Mouse (Mus musculus): ENCODE data around the gene Jade2.

Jade2 gene

DNA sequence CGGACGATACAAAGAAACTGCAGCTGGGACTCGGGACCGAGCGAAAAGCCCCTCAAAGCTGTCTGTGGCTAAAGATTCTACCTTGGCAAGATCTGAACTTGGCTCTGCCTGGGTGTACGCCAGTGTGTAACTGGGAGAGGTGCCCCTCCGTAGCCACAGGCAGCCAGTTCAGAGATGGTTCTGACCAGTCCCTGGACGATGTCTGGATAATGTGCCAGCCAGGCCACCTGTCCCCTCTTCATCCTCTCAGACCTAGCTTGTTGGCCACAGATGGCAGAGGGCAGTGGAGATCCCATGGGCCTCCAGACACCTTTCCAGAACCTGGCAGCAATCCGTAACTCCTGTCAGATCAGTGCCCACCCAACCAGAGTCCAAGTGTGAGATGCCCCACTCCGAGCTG lies 9.8 kb upstream of the Jade2 start:
- POLR2A ChIA-PET: interaction anchor here in 3 of 4 experiments (0.6 to 1.3 kb wide), 5 partner anchors 8 to 49 kb away, joined by 3 to 6 read pairs (median 5); no protein-coding TSS in a partner anchor
- CTCF ChIA-PET: interaction anchor here in 2 of 4 experiments (0.8 to 1.1 kb wide), 2 partner anchors 13 to 50 kb away, joined by 3 to 4 read pairs; no protein-coding TSS in a partner anchor

- CTCF ChIA-PET: interaction anchor here in 3 of 4 experiments (0.8 to 1.5 kb wide), 7 partner anchors 10 to 48 kb away, joined by 3 to 6 read pairs (median 3); no protein-coding TSS in a partner anchor
- POLR2A ChIA-PET: interaction anchor here in 1 of 4 experiments (0.6 to 1.3 kb wide), 4 partner anchors 8 to 317 kb away, joined by 3 to 4 read pairs (median 4); partner anchors contain the start of genes Sar1b and Sec24a
These were observed 8.6 kb upstream of the Jade2 start for GRCm38 (mm10) chr11:51866020-51866419.

DNA sequence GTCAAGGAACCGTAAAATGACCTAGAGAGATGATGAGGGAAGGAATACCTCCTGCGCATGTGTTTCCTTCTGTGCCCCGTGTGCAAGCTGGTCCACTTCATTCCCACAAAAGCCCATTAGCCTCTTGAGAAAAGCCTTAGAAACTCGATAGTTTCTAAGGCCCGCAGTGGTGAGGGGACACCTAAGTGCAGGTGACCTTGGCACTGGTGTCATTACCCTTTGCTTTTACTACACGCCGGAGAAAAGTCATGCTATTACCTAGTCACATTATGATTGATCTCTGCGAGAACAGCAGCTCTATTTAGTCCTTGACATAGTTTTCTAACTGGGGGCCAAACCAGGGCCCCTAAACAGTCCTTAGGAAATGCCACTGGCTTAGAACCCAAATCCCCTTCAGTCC lies 3.2 kb upstream of the Jade2 start:
- ChIA-PET CTCF (interaction anchor here in 1 of 4 experiments (0.6 kb wide), 1 partner anchor 231 kb away, joined by 3 read pairs; no protein-coding TSS in a partner anchor), POLR2A (interaction anchor here in 1 of 4 experiments (1.2 kb wide), 2 partner anchors 10 to 12 kb away, joined by 3 to 4 read pairs; no protein-coding TSS in a partner anchor)

DNA sequence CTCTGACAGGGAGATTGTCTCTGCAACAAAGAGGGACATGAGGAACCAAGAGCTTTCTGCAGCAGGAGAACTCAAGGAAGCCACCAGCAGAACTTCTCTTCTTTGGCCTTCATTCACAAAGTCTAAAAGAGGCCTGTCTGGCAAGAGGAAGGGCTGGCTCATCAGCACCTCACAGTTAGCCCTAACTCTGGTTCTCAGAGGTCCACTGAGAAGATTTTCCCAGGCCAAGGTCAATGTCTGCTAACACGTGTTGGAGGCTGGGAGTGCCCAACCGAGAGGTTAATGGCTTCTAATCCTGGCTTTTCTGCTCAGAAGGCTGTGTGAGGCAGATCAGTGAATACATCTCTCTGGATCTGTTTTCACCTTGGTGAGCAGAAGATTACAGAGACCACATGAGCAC lies 2.1 kb upstream of the Jade2 start:
- ChIA-PET CTCF (interaction anchor here in 3 of 4 experiments (0.6 to 2.1 kb wide), 6 partner anchors 39 to 312 kb away, joined by 3 to 8 read pairs (median 4); partner anchors contain the start of gene Cdkn2aipnl (in 1 of the 3)), POLR2A (interaction anchor here in 3 of 4 experiments (0.9 to 5.2 kb wide), 14 partner anchors 8 to 487 kb away, joined by 3 to 53 read pairs (median 4); no protein-coding TSS in a partner anchor)

DNA sequence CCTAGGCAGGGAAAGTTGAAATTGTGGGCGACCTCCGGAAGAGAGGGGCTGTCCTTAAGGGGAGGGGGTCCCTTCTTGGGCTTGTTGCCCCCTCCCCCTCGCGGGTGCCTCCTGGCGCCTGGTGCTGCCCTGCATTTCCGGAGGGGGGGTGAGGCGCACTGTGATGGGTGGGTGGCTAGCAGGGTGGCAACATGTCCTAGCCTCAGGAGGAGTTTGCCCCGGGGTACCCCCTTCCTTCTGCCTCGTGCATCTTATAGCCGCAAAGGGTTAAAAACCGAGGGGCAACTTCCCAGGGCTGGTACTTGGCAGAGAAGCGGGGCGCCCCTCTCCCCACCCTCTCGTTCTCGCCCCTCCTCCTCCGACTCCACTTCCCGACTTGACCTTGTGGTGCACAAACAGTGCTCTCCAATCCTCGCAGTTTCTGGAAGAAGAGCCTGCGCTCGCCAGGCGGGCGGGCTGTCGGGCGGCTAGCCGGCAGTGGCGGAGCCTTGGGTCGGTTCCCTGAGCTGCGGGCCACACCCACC lies 1.1 kb upstream of the Jade2 start:
- CTCF ChIA-PET: interaction anchor here in 3 of 4 experiments (0.6 to 2.1 kb wide), 10 partner anchors 39 to 1466 kb away, joined by 3 to 8 read pairs (median 4); partner anchors contain the start of gene Cdkn2aipnl (in 1 of the 3)
- POLR2A ChIA-PET: interaction anchor here (0.6 to 5.2 kb wide), 27 partner anchors 9 to 1774 kb away, joined by 3 to 53 read pairs (median 4); partner anchors contain the start of gene Cdkn2aipnl (in 2 of the 4)

- ChIA-PET CTCF (interaction anchor here in 3 of 4 experiments (0.6 to 3.7 kb wide), 8 partner anchors 37 to 1467 kb away, joined by 3 to 35 read pairs (median 6); partner anchors contain the start of gene Cdkn2aipnl (in 1 of the 3)), POLR2A (interaction anchor here (0.6 to 5.2 kb wide), 21 partner anchors 9 to 1775 kb away, joined by 3 to 53 read pairs (median 4); partner anchors contain the start of genes Cdkn2aipnl (in 2 of the 4), Hnrnpab (in 1 of the 4) and Nhp2 (in 1 of the 4))
These were observed 520 bp upstream of the Jade2 start for GRCm38 (mm10) chr11:51857818-51858527.

DNA sequence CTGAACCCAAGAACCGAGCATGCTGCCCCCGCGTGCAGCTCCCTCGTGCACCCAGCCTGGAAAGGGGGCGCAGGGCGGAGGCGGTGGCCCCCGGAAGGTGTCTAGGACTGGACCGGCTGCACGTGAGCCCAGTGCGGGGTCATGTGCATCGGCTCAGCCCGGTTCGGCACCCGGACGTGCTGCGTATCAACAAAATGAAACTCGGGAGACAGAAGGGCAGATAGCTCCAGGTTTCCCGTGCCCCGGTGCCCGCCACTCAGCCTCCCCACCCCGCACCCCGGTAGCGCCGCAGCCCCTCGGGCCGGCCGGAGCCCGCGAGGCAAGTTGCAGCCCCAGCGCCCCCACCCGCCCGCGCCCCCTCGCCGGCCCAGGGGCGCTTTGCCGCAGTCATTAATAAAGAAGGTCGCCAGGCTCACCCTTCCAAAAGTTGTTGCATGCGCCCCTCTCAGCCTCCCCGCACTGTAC lies 805 bp downstream of the Jade2 start:
- CTCF ChIA-PET: interaction anchor here (0.6 to 4.5 kb wide), 17 partner anchors 9 to 528 kb away, joined by 3 to 47 read pairs (median 4); partner anchors contain the start of gene Cdkn2aipnl (in 2 of the 4)
- POLR2A ChIA-PET: interaction anchor here in 3 of 4 experiments (0.6 to 5.2 kb wide), 31 partner anchors 13 to 503 kb away, joined by 3 to 53 read pairs (median 5); partner anchors contain the start of genes 0610009B22Rik (in 2 of the 3), Cdkn2aipnl (in 2 of the 3), Hnrnpab (in 2 of the 3) and Nhp2 (in 1 of the 3)

DNA sequence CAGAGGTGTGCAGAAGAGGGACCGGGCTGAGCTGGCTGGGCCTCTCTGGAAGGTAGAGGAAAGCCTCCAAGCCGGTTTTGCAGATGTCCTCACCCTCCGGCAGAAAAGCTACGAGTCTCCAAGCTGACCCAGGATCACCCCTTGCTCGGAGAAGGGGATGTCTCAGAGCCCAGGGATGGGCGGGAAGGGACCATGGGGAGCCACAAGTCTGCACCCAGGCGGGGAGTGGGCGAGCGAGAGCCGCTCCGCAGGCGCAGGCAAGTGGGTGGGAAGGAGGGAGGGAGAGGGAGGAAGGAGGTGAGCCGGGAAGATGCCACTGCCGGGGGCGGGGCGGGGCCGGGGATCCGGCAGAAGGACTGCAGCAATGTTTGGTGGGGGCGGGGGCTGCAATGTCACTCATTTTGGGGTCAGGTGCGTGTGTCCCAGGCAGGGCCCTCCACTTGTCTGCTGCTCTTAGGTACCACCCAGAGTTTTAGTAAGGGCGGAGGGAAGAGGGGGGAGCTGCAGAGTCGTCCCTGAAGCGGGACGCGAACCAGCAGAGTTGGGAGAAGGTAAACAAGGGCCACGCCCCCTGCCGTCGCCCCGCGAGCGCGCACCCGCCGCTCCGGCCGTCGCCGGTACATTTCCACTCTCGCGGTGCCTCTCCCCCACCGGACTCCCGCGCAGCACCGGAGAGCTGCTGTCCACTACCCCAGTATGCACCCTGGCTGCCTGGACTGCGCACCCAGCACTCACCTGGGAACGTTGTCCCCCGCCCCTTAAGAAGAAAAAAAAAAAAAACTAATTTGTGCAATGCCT lies 1.4 kb downstream of the Jade2 start:
- POLR2A ChIA-PET: interaction anchor here in 3 of 4 experiments (0.6 to 5.2 kb wide), 39 partner anchors 12 to 1479 kb away, joined by 3 to 53 read pairs (median 4); partner anchors contain the start of genes Hnrnpab (in 3 of the 3), 0610009B22Rik (in 2 of the 3), Cdkn2aipnl (in 1 of the 3) and Hnrnph1 (in 1 of the 3)
- CTCF ChIA-PET: interaction anchor here (0.5 to 4.5 kb wide), 38 partner anchors 9 to 528 kb away, joined by 3 to 47 read pairs (median 4); partner anchors contain the start of gene Cdkn2aipnl (in 2 of the 4)

DNA sequence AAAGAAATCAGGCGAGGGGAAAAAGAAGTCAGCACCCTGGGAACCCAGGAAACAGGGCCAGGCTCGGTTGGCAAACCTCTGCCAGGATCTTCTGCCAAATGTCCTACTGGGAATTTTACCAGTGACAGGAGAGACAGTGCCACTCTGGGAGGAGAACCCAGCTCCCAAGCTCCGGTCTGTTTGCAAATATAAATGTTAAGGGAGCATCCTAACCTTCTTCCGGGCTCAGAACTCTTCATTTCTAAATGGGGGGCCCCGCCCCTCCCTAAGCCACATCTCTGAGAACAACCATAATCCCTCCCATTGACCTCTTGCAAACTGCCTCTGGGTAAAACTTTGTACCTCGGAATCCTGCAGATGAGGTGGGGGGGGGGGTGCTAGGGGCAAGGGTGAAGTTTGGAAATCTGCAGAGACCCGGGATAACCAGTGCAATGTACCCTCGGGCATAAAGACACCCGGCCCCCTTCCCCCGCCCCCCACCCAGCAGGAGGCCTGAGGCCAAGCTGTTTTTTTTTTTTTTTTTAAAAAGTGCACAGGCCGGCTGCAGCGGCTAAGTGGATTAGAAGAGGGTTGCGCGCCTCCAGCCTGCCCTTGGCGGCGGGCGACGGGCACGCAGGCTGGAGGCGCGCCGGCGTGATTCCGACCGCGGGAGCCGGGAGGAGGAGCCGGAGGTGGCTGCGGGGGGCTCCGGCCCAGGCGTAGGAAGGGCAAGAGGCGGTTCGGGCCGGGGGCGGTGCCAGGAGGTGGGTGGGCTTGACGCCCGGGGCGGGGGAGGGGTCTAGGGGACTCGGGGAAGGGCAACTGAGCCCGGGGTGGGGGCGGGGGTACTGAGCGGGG lies 2.3 kb downstream of the Jade2 start:
- POLR2A ChIA-PET: interaction anchor here (0.5 to 5.2 kb wide), 45 partner anchors 11 to 508 kb away, joined by 3 to 53 read pairs (median 4); partner anchors contain the start of genes 0610009B22Rik (in 3 of the 4), Cdkn2aipnl (in 1 of the 4), Hnrnpab (in 1 of the 4) and Phykpl (in 1 of the 4)
- CTCF ChIA-PET: interaction anchor here (0.5 to 4.5 kb wide), 70 partner anchors 10 to 1742 kb away, joined by 3 to 47 read pairs (median 3); partner anchors contain the start of gene Cdkn2aipnl (in 1 of the 4)

DNA sequence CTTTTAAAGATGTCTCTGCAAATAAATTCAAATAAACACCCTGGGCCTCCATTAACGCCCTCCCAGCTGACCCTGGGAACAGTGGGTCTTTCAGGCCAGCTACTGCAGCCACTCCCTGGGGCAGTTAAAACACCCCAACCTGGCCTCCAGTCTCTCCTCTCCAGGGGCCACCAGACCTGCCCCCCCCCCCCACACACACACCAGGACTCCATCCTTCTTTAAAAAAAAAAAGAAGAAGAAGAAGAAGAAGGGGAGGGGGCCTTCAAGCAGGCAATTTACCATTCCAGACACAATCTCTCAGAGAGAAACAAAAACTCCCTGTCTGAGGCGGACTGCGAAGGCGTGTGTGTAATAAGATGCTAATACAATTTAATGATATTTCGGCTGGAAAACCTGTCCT lies 4.9 kb downstream of the Jade2 start:
- CTCF ChIA-PET: interaction anchor here (0.6 to 4.5 kb wide), 7 partner anchors 15 to 506 kb away, joined by 3 to 47 read pairs (median 7); no protein-coding TSS in a partner anchor

DNA sequence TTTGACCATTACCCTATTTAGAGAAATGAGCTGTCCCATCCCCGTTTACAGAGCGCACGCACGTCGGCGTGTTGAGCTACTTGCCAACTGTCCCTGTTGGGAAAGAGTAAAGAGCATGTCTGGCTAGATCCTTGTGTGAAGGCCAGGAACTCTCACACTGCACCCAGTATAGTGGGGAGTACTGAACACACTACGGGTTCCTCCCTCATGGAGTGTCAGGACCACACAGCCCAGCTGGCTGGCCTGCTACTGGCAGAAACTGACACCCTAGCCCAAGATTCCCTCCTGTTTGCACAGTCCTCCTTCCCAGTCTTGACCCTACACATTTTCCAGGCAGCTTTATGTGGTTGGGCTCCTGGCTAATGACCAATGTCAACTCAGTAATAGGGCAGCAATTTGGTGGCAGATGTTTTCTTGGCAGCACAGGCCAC lies 5.3 kb downstream of the Jade2 start:
- POLR2A ChIA-PET: interaction anchor here in 2 of 4 experiments (0.7 to 1.7 kb wide), 7 partner anchors 8 to 279 kb away, joined by 3 to 5 read pairs (median 4); no protein-coding TSS in a partner anchor
- CTCF ChIA-PET: interaction anchor here (0.6 to 2.6 kb wide), 8 partner anchors 15 to 507 kb away, joined by 3 to 10 read pairs (median 4); no protein-coding TSS in a partner anchor

More for the DNA sequence above, 4.9 kb downstream of the Jade2 start:
- POLR2A ChIA-PET: interaction anchor here in 2 of 4 experiments (0.7 to 1.7 kb wide), 6 partner anchors 9 to 278 kb away, joined by 3 to 5 read pairs (median 4); no protein-coding TSS in a partner anchor

GRCm38 (mm10) chr11:51850741-51851330 lies 6.6 kb downstream of the Jade2 start:
- ChIA-PET CTCF (interaction anchor here (0.5 to 3.0 kb wide), 6 partner anchors 28 to 72 kb away, joined by 3 to 12 read pairs (median 6); no protein-coding TSS in a partner anchor), POLR2A (interaction anchor here in 3 of 4 experiments (0.5 to 1.7 kb wide), 10 partner anchors 9 to 104 kb away, joined by 3 to 5 read pairs (median 3); no protein-coding TSS in a partner anchor)

- ChIA-PET POLR2A (no interaction called here), CTCF (interaction anchor here in 1 of 4 experiments (3.0 kb wide), 1 partner anchor 28 kb away, joined by 12 read pairs; no protein-coding TSS in a partner anchor)
These were observed 9.1 kb downstream of the Jade2 start for GRCm38 (mm10) chr11:51848324-51848723.

- ChIA-PET CTCF (no interaction called here), POLR2A (no interaction called here)
These were observed 9.6 kb downstream of the Jade2 start for GRCm38 (mm10) chr11:51847902-51848301.
